Mouse (Mus musculus): Measurements from ENCODE around the gene Fitm1.

The Fitm1 gene

DNA sequence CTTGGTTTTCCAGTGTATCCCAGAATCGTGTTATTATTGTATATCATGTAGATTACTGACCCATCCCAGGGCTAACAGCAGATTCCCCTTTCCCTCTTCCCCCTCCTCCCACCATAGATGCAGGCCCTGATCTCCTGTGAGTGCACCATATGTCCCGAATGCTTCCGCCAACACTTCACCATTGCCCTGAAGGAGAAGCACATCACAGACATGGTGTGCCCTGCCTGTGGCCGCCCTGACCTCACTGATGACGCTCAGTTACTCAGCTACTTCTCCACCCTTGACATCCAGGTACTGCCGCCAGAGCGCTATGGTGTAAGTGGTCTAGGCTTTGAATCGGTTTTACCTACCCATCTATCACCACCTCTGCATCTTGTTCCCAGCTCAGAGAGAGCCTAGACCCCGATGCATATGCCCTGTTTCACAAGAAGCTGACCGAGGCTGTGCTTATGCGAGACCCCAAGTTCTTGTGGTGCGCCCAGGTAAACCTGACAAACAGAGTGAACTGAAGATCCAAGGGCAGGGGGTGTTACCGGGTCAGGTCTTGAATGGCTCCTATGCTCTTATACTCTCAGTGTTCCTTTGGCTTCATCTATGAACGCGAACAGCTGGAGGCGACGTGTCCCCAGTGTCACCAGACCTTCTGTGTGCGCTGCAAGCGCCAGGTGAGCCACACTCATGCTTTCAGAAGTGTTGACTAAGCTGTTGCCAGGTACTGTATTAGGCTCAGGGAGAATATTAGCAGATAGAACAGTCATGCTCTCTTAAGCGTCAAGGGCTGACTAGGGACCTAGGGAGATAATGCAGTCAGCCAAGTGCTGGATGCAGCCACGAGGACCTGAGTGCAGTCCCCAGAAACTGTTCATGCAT, 23.3 kb downstream of the Fitm1 start:
- no peak for DNase-seq

DNA sequence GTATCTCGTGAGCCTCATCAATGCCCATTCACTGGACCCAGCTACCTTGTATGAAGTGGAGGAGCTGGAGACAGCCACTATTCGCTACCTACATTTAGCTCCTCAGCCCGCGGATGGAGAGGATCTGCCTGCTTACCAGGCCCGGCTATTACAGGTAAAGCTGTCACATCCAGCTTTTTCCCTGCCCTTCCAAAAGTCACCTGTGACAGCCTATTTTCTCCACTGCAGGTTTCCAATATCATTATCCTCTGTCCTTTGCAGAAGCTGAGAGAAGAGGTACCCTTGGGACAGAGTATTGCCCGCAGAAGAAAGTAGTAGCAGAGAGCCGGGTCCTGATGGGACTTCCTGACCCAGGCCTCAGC, 27.8 kb downstream of the Fitm1 start, which contains the start of gene Irf9:
TSS of gene Irf9 (plus strand) at position 301 of the 362 bp plus-strand sequence.
- DNase-seq = no peak

DNA sequence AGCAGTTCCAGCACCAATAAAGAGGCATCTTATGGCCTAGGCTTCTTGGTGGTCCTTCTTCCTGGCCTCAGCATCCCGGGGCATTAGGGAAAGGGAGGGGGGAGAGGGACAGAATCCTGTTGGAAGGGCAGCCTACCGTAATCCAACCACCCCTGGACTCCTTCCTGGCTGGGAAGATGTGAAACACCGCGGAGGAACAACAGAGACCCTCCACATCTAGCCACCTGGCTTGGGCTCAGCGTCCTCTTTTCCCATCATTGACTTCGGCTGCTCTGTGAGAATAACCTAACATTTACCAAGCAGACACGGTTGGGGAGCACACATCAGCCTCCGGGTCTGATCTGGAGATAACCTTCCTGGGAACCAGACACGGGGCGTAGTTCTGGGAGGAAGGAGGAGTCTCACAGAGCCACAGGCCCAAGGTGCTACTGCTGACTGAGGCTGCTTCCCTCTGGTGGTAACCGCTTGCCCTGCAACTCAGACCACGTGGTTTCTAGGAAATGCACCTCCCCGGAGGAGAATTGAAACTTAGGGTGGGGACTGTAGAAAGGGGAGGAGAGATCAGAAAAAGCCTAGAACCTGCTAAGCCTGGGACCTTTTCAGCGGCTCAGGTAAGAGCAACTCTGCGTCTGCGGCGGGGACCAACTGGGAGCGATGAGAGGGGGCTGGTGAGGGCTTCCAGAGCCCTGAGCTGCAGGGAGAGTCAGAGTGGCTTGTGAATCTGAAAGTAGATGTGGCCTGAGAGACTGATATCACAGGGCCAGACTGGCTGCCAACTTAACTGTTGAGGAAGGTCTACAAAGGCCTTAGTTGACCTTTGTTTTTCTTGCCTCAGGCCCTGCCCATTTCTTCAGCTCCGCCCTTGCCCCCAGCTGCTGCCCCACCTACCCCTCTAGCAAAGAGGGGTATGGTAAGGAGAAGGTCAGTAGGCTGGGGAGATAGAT, 28.5 kb downstream of the Fitm1 start:
- peak; percentile 96 to 97 for DNase-seq

DNA sequence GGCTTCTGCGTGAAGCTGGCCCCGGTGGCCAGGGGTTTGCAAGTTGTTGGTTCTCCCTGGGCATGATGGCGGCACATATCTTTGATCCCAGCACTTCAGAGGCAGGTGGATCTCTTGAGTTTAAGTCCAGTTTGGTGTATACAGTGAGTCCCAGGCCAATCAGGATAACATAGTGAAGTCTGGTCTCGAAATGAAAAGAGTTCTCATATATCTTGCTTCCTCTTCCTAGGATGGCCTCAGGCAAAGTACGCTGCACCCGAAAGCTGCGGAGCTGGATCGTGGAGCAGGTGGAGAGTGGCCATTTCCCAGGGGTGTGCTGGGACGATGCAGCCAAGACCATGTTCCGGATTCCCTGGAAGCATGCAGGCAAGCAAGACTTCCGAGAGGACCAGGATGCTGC, 29.4 kb downstream of the Fitm1 start:
- no peak for DNase-seq

DNA sequence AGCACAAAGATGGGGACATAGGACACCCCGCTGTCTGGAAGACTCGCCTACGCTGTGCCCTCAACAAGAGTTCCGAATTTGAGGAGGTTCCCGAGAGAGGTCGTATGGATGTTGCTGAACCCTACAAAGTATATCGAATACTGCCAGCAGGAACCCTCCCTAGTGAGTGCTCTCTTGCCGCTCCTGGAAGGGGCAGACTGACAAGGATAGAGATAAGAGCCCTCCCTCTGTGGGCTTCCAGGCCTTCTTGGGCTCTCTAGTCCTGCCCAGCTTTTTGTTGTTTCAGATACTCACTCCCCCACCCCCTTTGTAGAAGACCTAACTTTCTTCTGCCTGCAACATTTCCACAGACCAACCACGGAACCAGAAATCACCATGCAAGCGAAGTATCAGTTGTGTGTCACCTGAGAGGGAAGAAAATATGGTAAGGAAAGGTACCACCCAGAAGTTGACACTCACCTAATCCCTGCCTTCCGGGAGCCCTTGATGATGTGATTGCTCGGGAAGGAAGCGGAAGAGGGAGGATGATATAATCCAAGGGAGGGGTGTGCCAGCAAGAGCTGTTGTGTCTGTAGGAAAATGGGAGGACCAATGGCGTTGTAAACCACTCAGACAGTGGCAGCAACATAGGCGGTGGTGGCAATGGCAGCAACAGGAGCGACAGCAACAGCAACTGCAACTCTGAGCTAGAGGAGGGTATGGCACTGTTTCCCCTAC, 30.5 kb downstream of the Fitm1 start:
- DNase-seq = no peak

DNA sequence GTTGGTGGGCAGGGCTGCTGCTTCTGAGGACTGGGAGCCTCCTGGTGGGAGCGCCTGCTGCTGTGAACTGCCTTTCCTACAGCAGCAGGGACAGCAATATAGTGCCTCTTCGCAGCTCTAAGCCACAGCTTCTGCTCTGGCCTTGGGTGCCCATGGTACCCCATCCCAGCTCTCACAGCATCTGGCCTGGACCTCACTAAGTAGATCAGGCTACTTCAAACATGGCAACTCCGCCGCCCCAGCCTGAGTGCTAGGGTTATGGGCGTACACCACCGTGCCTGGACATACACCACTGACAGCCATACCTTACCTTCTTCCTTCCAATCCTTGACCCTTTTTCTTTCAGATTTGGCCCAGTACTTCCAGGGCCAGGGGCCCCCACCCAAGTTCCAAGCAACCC, 32.9 kb downstream of the Fitm1 start:
- no peak for DNase-seq

DNA sequence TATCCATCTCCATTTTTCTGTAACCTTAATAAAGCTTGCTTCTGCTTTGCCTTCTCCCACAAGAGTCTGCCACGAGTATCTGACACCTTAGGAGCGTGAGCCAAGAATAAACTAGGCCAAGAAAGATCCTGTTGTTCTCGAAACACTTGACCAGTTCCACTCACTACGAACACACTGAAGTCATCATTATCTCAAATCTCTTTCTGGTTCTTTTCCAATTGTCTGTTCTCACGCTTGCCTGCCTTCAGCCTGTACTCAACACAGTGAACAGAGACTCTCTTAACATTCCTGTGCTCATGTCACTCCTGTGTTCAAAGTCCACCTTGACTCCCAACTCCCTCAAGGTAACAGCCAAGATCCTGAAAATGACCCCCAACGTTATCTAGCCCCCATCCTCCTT, 37.9 kb downstream of the Fitm1 start:
- peak; percentile 19 to 29 for DNase-seq

DNA sequence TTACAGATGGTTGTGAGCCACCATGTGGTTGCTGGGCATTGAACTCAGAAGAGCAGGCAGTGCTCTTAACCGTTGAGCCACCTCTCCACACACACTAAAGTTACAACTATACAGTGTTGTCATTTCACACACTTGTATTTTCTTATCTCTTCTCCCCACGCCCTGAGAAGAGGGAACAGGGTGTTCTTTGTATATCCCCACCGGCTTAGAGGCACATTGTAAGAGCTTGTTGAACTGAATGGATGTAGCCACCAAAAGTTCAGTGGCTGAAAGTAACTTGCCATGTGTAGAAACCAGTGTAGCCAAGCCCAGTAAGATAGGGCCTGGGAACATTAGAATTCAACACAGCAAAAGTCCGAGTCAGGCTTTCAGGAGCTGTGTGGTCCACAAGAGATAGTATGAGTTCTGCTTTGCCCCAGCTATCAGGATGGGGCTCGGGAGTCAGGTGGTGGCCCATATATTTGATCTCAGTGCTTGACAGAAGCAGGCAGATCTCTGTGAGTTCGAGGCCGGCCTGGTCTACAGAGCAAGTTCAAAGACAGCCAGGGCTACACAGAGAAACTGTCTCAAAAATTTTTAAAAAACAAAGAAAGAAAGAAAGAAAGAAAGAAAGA, 39.3 kb downstream of the Fitm1 start:
- no peak for DNase-seq

DNA sequence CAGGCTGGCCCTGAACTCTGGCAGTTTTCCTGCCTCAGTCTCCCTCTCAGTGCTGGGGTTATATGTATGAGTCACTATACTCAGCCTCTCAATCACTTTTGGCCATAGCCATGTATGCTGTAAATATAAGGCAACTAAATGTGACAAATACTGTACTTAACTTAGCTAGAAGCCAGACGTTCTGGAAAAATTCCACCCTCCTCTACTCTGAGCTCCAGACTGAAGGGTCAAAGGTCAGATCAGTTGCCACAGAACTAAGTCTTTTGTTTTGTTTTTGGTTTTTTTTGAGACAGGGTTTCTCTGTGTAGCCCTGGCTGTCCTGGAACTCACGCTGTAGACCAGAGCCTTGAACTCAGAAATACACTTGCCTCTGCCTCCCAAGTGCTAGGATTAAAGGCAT, 40.5 kb downstream of the Fitm1 start:
- DNase-seq = no peak

DNA sequence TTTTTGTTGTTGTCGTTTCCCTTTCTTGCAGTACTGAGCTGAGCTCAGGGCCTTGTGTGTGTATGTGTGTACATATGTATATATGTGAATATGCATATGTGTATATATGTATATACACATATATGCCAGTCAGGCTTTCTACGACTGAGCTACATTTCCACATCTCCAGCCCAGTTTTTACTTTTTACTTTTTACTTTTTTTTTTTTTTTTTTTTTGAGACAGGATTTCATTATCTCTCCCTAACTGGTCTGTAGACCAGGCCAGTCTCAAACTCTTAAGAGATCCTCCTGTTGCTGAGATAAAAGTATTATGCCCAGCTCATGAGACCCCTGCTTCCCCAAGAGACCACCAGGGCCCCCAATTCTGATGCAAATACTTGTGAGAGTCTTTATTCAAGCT, 41.4 kb downstream of the Fitm1 start:
- no peak for DNase-seq

DNA sequence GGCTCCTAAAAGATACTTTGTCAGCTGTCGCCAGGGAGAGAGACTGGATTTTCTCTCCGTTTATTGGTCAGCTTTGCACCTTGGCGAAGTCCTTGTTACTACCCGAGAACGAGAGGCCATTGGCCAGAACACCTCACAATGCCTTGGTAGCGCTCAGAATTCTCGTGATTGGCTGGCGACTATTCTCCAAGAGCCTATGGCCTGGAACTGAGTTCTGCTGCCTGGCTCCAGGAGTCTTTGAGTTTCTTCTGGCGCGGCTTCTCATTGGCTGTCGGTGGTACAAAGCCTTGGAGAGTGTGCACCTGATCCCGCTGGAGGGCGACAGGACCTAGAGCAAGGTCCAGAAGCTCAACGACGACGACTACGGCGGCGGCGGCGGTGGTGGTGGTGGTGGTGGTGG, 42.4 kb downstream of the Fitm1 start, which contains the start of gene Rec8:
TSS of gene Rec8 (plus strand) at position 216 of the 400 bp plus-strand sequence.
- DNase-seq = peak; percentile 51 to 64

DNA sequence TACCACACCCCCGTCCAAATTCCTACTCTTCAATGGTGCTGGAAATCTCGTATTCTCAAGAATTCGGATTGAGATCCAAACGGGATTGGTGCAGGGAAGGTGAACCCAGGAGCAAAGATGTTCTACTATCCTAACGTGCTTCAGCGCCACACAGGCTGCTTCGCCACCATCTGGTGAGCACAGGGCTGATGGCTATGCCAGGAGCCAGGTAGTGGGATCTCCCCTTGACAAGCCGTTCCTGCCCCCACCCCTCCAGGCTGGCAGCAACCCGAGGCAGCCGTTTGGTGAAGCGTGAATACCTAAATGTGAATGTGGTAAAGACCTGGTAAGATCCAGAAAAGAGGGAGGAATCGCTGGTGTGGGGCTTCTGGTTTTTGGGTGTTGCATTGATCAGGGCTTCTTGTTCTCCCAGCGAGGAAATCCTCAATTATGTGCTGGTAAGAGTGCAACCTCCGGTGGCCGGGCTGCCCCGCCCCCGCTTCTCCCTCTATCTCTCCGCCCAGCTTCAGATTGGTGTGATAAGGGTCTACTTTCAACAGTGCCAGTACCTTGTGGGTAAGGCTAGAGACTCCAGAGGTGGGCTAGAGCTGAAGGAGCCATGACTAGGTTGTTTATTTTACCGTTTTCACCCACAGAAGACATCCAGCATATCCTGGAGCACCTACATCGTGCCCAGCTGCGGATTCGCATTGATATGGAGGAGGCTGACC, 43.2 kb downstream of the Fitm1 start:
- DNase-seq = no peak

All from kidney, postnatal 36 days (tissue).